Mouse (Mus musculus) erythroblast, embryonic 14.5 days (primary cell): ENCODE results near the gene Adgrl1.

ENCODE experiments used
- GATA1 ChIP-seq: IDR thresholded peaks from 2 replicates; pipeline ENCODE4 v1.6.1; 2012; ENCODE audit warnings: low read length, inconsistent platforms, mixed read lengths
- TAL1 ChIP-seq: IDR thresholded peaks from 3 replicates; pipeline ENCODE4 v1.6.1; 2012; ENCODE audit warnings: low read length, inconsistent platforms, mixed read lengths

DNA sequence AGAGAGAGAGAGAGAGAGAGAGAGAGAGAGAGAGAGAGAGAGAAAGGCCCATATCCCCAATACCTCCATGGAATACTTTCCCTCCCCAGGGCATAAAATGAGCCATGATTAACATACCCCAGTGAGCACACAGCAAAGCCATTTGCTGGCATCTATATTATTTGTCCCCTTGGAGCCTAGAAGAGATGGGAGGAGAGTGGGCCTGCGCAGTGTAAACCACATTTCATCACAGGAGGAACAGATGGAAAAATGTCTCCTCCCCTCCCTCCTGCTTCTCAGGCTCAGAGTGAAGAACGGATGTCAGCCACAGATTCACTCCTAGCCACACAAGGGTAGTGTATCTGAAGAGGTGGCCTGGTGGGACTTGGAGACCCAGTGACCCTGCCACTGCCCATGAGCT lies 11.5 kb upstream of the Adgrl1 start:
- TF ChIP-seq TAL1, result no peak
- TF ChIP-seq GATA1, result no peak
